Mouse (Mus musculus) right cerebral cortex, postnatal 36 days (tissue): ENCODE measurements around the gene Ccdc151.

Experiments used
- DNase-seq, 2 experiments: peaks; one replicate each; pipeline ENCODE4 v3.0.0; 2022; ENCODE audit warnings: low spot score in 2 of 2, mixed read lengths in 1 of 2

Ccdc151 gene

DNA sequence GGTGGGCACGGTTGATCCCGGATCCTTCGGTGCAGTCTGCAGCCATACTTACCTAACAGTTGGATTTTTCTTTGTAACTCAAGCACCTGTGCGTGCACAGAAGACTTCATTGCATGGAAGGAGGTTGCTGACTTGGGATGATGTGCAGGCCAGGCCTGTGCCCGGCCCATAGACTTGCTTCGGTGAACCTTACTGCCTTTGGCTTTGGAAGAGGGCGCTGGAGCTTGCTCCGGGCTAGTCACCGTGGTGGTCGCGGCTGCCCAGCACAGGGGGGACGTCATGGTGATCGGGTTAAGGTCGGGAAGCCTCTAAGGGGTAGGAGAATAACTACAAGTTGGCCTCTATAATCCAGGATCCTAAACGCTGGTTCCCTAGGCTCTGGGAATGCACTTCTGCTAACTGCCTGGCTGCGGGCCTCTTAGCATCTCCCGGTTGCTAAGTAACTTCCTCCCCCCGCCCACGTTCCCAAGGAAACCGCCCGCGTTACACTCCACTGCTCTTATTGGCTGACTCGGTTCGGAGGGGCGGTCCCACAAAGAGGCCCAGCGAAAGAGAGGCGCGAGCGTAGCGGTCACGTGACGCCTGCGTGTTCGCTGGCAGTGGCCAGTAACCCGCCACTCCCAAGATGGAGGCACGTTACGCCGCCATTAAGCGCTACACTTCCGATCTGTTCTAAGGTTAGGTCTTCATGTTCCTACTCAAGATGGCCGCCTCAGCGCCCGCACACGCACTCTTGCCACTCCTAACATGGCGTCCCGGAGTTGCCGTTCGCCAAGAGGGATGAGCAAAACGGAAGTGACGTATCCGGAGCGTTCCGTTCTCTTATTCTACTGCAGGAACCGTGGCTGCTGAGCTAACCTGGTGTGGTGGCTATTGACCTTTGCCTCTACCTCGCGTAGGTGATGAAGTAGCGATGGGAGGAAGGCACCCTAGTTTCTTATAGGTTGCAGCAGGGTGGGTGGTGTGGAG is at the start of gene Ccdc151, which contains the start of gene Prkcsh:
Gene Ccdc151 (minus strand): TSS at position 441 of the 969 bp plus-strand sequence.
Gene Prkcsh (plus strand): TSS at position 613 of the 969 bp plus-strand sequence.
- DNase-seq: peak; percentile 100

DNA sequence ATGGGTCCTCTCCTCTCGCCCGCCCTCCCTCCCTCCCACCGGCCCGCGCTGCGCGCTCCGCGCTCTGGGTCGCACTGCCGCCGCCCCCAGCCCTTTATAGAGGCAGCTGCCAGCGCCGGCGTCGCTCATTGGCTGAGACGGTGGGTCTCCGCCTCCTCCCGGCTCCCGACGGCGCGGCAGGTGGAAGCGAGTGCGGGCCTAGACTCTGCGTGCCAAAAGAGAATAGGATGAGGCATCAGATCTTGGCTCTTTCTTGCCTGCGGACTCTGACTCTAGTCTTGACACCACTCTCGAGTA is 49.5 kb upstream of the Ccdc151 start, which contains the start of gene Elavl3:
Gene Elavl3 (minus strand): TSS at position 66 of the 297 bp plus-strand sequence.
- DNase-seq: peak; percentile 75 to 80

- no peak for DNase-seq
These were observed 48.9 kb upstream of the Ccdc151 start for GRCm38 (mm10) chr9:22051161-22051957.

GRCm38 (mm10) chr9:22050351-22050889 is 48.0 kb upstream of the Ccdc151 start:
- DNase-seq: peak; percentile 59 to 66

DNA sequence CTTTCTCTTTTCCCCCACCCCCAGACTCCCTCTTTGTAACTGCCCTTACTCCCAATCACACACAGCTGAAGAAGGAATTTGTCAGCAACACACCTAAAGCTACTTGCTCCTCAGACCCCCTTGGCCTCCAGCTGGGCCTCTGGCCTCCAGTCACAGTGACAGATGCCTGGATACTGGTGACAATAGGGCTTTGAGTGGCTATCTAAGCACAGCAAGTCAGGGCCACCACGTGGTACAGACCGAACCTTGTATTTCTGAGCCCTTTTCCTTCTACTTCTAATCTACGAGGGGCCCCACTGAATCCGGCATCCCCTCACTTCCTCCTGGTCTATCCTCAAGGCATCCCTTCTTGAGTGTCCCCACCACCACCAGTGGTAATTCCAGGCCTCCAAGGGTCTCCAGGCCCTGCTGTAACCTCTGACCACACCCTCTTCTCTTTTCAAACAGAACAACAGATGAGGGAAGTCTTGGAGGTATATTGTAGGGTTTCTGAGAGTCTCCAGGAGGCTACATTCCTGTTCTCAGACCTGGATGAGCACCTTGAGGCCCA is 47.4 kb upstream of the Ccdc151 start:
- no peak for DNase-seq

DNA sequence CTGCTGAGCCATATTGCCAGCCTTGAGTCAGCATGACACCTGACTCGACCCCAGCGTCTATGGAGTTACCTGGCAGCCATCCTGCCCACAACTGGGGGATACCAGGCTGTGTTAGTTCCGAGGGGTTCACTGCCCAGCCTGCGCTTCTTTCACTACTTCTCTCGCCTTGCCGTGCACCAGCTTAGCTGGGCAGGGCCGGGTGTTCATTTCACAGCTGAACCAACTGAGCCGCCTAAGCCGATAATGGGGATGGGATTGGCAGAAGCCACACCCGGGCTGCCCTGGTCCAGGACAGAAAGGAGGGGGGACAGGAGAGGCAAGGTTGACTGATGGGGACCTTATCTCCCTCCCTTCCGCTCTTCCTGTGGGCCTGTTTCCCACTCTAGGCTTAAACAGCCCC is 46.9 kb upstream of the Ccdc151 start:
- no peak for DNase-seq

DNA sequence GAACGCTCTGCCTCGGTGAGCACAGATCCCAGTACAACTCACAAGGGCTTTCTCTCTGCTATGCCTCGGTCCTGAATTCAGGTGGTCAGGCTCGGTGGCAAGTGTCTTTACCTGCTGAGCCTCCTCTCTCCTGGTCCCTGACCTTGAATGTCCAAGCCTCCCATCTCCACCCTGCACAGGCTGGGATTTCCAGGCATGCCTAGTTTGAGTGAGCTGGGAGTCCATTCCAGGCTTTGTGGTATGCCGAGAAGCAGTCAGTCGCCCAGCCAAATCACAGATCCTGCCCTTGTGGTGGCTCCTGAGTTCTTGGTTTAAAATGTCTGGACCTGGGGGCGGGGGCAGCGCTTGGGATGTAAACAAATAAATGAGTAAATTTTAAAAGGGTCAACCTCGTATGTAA is 44.9 kb upstream of the Ccdc151 start:
- DNase-seq: no peak

GRCm38 (mm10) chr9:22041832-22042231 is 39.4 kb upstream of the Ccdc151 start:
- DNase-seq: no peak

DNA sequence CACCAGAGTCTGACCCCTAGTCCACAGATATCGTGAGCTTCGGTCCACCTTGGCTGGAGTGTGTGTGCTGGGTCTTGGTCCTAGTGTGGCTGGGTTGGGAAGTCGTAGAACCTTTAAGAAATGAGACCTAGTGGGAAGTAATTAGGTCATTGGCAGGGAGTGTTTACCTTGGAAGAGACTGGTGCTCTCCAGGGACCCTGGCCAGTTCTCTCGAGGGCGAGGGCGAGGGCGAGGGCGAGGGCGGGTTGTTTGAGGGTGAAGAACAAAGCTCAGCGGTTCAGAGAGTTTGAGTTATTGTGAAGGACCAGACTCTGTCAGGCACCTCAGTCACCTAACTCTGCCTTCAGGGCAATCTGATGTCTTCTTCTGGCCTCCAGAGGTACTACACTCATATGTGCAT is 35.4 kb upstream of the Ccdc151 start:
- DNase-seq: no peak

GRCm38 (mm10) chr9:22035300-22036044 is 33.0 kb upstream of the Ccdc151 start:
- DNase-seq: no peak

- DNase-seq: no peak
These were observed 28.0 kb upstream of the Ccdc151 start for GRCm38 (mm10) chr9:22030386-22030785.

DNA sequence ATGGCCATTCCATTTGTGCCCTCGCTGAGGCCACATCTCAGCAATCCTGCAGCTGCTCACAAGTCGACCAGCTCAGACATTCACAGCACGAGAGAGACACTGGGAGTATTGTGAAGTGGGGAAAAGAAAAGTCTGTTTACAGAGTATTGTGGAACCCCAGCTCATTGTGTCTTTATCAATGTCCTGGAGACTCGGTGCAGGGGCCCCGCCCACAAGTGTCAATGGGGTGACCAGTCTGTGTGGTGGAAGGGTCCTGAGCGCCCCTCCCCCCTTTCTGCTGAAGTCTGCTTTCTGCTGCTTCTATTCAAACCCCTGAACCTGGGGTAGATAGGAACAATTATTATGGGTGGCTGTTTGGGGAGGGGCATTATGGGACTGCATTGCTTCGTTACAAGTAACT is 26.0 kb upstream of the Ccdc151 start:
- DNase-seq: no peak

DNA sequence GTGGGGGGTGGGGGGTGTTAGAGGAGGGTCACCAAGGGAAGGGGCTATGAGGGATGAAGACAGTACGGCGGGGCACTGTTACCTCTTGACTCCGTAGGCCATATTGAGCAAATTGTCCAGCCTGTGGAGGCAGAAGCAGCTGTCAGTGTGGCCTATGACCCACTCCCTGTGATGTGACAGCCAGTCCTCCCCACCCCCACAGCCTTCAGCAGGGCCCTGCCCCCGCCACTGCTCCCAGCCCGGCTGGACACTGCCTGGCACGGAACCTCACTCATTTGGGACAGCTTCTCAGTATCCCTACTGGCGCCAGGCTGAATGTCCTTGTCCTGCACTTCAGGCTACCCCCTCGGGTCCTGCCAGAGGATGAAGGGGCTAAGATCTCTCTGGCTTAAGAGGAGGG is 22.2 kb upstream of the Ccdc151 start:
- no peak for DNase-seq

DNA sequence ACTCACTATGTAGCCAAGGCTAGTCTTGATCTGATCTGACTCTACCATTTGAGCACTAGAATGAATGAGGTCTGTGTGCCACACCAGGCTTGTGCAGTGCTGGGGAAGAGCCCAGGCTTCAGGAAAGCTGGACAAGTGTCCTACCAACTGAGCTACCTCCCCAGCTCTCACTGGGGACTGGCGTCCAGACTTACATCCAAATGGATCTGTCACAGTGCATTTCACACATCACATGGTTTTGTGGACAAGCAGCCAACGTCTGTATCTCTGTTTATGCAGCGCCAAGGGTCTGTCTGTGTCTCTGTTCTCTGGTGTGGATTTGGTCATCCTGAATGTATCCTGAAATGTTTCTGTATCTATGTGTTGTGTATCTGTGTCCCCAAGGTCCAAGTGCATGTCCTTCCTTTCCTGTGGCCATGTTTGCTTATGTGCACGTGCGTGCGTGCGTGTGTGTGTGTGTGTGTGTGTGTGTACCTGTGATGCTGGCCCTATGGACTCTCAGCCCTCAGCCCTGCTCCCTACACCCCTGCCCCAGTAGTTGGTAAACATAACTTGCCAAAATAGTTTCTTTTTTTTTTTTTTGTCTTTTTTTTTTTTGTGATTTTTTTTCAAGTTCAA is 14.9 kb upstream of the Ccdc151 start:
- no peak for DNase-seq

DNA sequence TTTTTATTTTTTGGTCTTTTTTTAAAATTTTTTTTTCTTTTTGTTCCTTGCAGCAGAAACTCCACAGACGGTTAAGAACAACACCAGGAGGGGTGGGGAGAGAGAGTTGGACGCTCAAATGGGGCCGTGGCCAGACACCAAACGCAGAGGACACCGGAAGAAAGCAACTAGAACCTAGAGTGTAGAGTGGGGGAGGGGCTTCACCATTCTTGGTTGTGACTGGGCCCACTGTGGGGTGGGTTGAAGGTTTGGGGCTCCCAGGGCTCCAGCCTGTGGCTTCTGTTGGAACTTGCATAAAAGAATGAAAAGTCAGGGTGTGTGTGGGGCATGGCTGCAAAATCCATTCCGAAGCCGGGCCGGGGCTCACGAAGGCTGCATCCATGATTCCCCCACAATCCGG is 13.8 kb upstream of the Ccdc151 start:
- DNase-seq: no peak

DNA sequence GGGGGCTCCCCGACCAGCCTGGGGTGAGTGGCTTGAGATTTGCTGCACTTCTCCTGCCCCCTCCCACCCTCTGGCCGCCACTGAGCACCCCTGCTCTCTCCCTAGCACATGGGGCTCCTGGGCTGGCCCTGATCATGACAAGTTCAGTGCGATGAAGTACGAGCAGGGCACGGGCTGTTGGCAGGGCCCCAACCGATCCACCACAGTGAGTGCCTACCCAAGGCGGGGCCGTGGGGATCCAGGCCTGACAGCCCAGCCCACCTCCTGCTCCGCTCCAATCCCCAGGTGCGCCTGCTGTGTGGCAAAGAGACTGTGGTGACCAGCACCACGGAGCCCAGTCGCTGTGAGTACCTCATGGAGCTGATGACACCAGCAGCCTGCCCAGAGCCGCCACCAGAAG is 10.3 kb upstream of the Ccdc151 start:
- DNase-seq: no peak

- no peak for DNase-seq
These were observed 8.6 kb upstream of the Ccdc151 start for GRCm38 (mm10) chr9:22011055-22011454.

- no peak for DNase-seq
These were observed 2.1 kb upstream of the Ccdc151 start for GRCm38 (mm10) chr9:22004546-22004945.

DNA sequence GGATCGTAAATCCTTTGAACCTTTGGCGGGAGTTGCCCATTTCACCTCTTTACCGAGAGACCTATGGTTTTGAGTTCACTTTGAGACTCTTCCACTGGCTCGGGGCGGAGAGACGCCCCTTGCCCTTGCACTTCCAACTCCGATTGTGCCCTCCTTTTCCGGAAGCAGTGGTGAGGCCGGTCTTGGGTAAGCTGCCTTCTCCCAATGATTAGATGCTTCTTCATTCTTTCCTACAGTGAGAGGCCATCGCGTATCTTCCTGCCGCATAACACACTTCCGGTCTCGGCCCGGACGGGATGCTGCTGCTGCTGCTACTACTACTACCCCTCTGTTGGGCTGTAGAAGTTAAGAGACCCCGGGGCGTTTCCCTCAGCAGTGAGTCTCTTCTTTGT is 725 bp upstream of the Ccdc151 start:
- DNase-seq: peak; percentile 39 to 44

DNA sequence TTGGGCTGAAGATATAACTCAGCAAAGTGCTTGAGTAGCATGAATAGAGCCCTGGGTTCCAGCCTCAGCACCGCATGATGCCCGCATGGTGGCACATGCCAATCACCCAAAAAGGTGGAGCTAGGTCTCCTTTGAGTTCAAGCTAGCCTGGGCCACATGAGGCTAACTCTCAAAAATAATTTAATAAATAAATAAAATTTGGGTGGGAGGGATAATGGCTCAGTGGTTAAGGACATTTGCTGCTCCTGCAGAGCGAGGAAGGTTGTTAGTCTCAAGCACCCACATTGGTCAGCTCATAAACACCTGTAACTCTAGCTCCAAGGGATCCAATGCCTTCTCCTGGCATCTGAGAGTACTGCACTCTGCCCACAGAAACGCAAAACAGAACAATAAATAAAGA is 801 bp downstream of the Ccdc151 start:
- DNase-seq: no peak

DNA sequence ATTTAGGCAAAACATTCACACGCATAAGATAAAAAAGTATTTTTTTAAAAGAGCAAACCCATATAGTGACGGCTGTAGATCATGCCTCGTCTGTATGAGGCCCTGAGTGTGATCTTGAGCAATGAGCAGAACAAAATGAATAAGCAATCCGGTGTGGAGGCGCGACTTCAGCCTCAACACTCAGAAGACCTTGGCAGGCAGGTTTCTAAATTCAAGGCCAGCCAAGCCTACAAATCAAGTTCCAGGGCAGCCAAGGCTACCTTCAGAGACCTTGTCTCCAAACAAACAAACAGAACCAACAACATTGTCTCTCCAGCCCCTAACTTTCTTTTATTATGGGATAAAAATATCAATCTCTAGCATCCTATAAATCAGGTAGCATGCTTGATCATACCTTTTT is 2.1 kb downstream of the Ccdc151 start:
- no peak for DNase-seq
